Mouse (Mus musculus) natural killer cell, adult 2 months (primary cell): ENCODE results near the gene Wnk1.

Experiments used
- DNase-seq, 2 experiments: peaks; one replicate each; pipeline ENCODE4 v3.0.0; 2022; ENCODE audit warnings: low spot score in 2 of 2

Wnk1 gene

GRCm38 (mm10) chr6:119903081-119903789, 135.2 kb downstream of the Wnk1 start:
- no peak for DNase-seq

GRCm38 (mm10) chr6:119902204-119903080, 136.0 kb downstream of the Wnk1 start, which contains the start of gene Rad52:
TSS of gene Rad52 (plus strand) at chr6:119902698.
- peak; percentile 67 to 70 for DNase-seq

- DNase-seq = no peak
Measured at GRCm38 (mm10) chr6:119892711-119893110, 145.8 kb downstream of the Wnk1 start.

- DNase-seq = no peak
Measured at GRCm38 (mm10) chr6:119883151-119883550, 155.3 kb downstream of the Wnk1 start.
